Mouse (Mus musculus): Measurements from ENCODE around the gene Cul1. TPM values are rescaled to one million over a fixed set of nuclear protein-coding genes. Genes with fewer than 3 reads are reported as not detected.

The Cul1 gene
- polyA plus RNA-seq, 1 experiment: 142 TPM

- Histone ChIP-seq H3K36me3 (ENCODE audit: control insufficient read depth, insufficient read depth, low read length, poor library complexity, severe bottlenecking) (no peaks in the 10 kb centered on the region), H3K27ac (ENCODE audit: insufficient read depth, low read length) (no peak overlapping the region), H3K4me3 (ENCODE audit: low read depth, low read length) (no peak overlapping the region), H3K27me3 (ENCODE audit: control insufficient read depth, insufficient read depth, low read length, poor library complexity, severe bottlenecking) (no peaks in the 10 kb centered on the region), H3K4me1 (ENCODE audit: control insufficient read depth, insufficient read depth, low read length) (no peaks in the 10 kb centered on the region), H3K9ac (ENCODE audit: low read depth, poor library complexity, severe bottlenecking) (no peak overlapping the region), H3K9me3 (replicated peaks; ENCODE audit: control insufficient read depth, insufficient read depth, low read length, poor library complexity, severe bottlenecking) (no peaks in the 10 kb centered on the region)
- TF ChIP-seq EP300 (IDR thresholded peaks at IDR 0.05; ENCODE audit: insufficient read depth, low read depth, low read length): no peak
- no peak for TF ChIP-seq CTCF (IDR thresholded peaks at IDR 0.05; ENCODE audit: low read depth, low read length)
- TF ChIP-seq POLR2A (IDR thresholded peaks at IDR 0.05; ENCODE audit: insufficient read depth, low read length): no peak
Observed at GRCm38 (mm10) chr6:47466488-47466887, 13.3 kb downstream of the Cul1 start.

GRCm38 (mm10) chr6:47467058-47467457 lies 13.9 kb downstream of the Cul1 start:
- TF ChIP-seq POLR2A (IDR thresholded peaks at IDR 0.05; ENCODE audit: insufficient read depth, low read length) (no peak), EP300 (IDR thresholded peaks at IDR 0.05; ENCODE audit: insufficient read depth, low read depth, low read length) (no peak), CTCF (IDR thresholded peaks at IDR 0.05; ENCODE audit: low read depth, low read length) (no peak)
- H3K9ac ChIP-seq (ENCODE audit: low read depth, poor library complexity, severe bottlenecking): no peak overlapping the region
- H3K36me3 ChIP-seq (ENCODE audit: control insufficient read depth, insufficient read depth, low read length, poor library complexity, severe bottlenecking): no peaks in the 10 kb centered on the region
- H3K27ac ChIP-seq (ENCODE audit: insufficient read depth, low read length): no peak overlapping the region
- H3K9me3 ChIP-seq (replicated peaks; ENCODE audit: control insufficient read depth, insufficient read depth, low read length, poor library complexity, severe bottlenecking): no peaks in the 10 kb centered on the region
- H3K4me1 ChIP-seq (ENCODE audit: control insufficient read depth, insufficient read depth, low read length): no peaks in the 10 kb centered on the region
- H3K4me3 ChIP-seq (ENCODE audit: low read depth, low read length): no peak overlapping the region
- H3K27me3 ChIP-seq (ENCODE audit: control insufficient read depth, insufficient read depth, low read length, poor library complexity, severe bottlenecking): no peaks in the 10 kb centered on the region

- Histone ChIP-seq H3K27me3 (ENCODE audit: control insufficient read depth, insufficient read depth, low read length, poor library complexity, severe bottlenecking) (no peaks in the 10 kb centered on the region), H3K9ac (ENCODE audit: low read depth, poor library complexity, severe bottlenecking) (no peak overlapping the region), H3K27ac (ENCODE audit: insufficient read depth, low read length) (no peak overlapping the region), H3K4me1 (ENCODE audit: control insufficient read depth, insufficient read depth, low read length) (no peaks in the 10 kb centered on the region), H3K9me3 (replicated peaks; ENCODE audit: control insufficient read depth, insufficient read depth, low read length, poor library complexity, severe bottlenecking) (no peaks in the 10 kb centered on the region), H3K36me3 (ENCODE audit: control insufficient read depth, insufficient read depth, low read length, poor library complexity, severe bottlenecking) (no peaks in the 10 kb centered on the region), H3K4me3 (ENCODE audit: low read depth, low read length) (no peak overlapping the region)
- TF ChIP-seq EP300 (IDR thresholded peaks at IDR 0.05; ENCODE audit: insufficient read depth, low read depth, low read length): no peak
Observed at GRCm38 (mm10) chr6:47469760-47470159, 16.6 kb downstream of the Cul1 start.

GRCm38 (mm10) chr6:47472444-47472843 lies 19.2 kb downstream of the Cul1 start:
- no peaks in the 10 kb centered on the region for H3K4me1 ChIP-seq (ENCODE audit: control insufficient read depth, insufficient read depth, low read length)
- no peaks in the 10 kb centered on the region for H3K27me3 ChIP-seq (ENCODE audit: control insufficient read depth, insufficient read depth, low read length, poor library complexity, severe bottlenecking)
- TF ChIP-seq EP300 (IDR thresholded peaks at IDR 0.05; ENCODE audit: insufficient read depth, low read depth, low read length) (no peak), CTCF (IDR thresholded peaks at IDR 0.05; ENCODE audit: low read depth, low read length) (no peak), POLR2A (IDR thresholded peaks at IDR 0.05; ENCODE audit: insufficient read depth, low read length) (no peak)
- no peaks in the 10 kb centered on the region for H3K36me3 ChIP-seq (ENCODE audit: control insufficient read depth, insufficient read depth, low read length, poor library complexity, severe bottlenecking)
- no peaks in the 10 kb centered on the region for H3K9me3 ChIP-seq (replicated peaks; ENCODE audit: control insufficient read depth, insufficient read depth, low read length, poor library complexity, severe bottlenecking)
- H3K4me3 ChIP-seq (ENCODE audit: low read depth, low read length): no peak overlapping the region
- no peak overlapping the region for H3K27ac ChIP-seq (ENCODE audit: insufficient read depth, low read length)
- no peak overlapping the region for H3K9ac ChIP-seq (ENCODE audit: low read depth, poor library complexity, severe bottlenecking)

- H3K27me3 ChIP-seq (ENCODE audit: control insufficient read depth, insufficient read depth, low read length, poor library complexity, severe bottlenecking): no peaks in the 10 kb centered on the region
- TF ChIP-seq CTCF (IDR thresholded peaks at IDR 0.05; ENCODE audit: low read depth, low read length): no peak
- TF ChIP-seq POLR2A (IDR thresholded peaks at IDR 0.05; ENCODE audit: insufficient read depth, low read length): no peak
- TF ChIP-seq EP300 (IDR thresholded peaks at IDR 0.05; ENCODE audit: insufficient read depth, low read depth, low read length): no peak
- H3K4me1 ChIP-seq (ENCODE audit: control insufficient read depth, insufficient read depth, low read length): no peaks in the 10 kb centered on the region
- no peak overlapping the region for H3K27ac ChIP-seq (ENCODE audit: insufficient read depth, low read length)
- no peaks in the 10 kb centered on the region; the same call in 1 of the 2 replicates for H3K9me3 ChIP-seq (replicated peaks; ENCODE audit: control insufficient read depth, insufficient read depth, low read length, poor library complexity, severe bottlenecking)
- no peak overlapping the region for H3K9ac ChIP-seq (ENCODE audit: low read depth, poor library complexity, severe bottlenecking)
- H3K36me3 ChIP-seq (ENCODE audit: control insufficient read depth, insufficient read depth, low read length, poor library complexity, severe bottlenecking): no peaks in the 10 kb centered on the region
- no peak overlapping the region for H3K4me3 ChIP-seq (ENCODE audit: low read depth, low read length)
Observed at GRCm38 (mm10) chr6:47482027-47482426, 28.8 kb downstream of the Cul1 start.

GRCm38 (mm10) chr6:47494562-47494961 lies 41.4 kb downstream of the Cul1 start:
- Histone ChIP-seq H3K36me3 (ENCODE audit: control insufficient read depth, insufficient read depth, low read length, poor library complexity, severe bottlenecking) (no peaks in the 10 kb centered on the region; the same call in 1 of the 2 replicates), H3K27me3 (ENCODE audit: control insufficient read depth, insufficient read depth, low read length, poor library complexity, severe bottlenecking) (no peaks in the 10 kb centered on the region), H3K4me3 (ENCODE audit: low read depth, low read length) (no peak overlapping the region), H3K27ac (ENCODE audit: insufficient read depth, low read length) (no peak overlapping the region), H3K4me1 (ENCODE audit: control insufficient read depth, insufficient read depth, low read length) (no peaks in the 10 kb centered on the region), H3K9ac (ENCODE audit: low read depth, poor library complexity, severe bottlenecking) (no peak overlapping the region), H3K9me3 (replicated peaks; ENCODE audit: control insufficient read depth, insufficient read depth, low read length, poor library complexity, severe bottlenecking) (no peaks in the 10 kb centered on the region)
- TF ChIP-seq CTCF (IDR thresholded peaks at IDR 0.05; ENCODE audit: low read depth, low read length): no peak
- TF ChIP-seq POLR2A (IDR thresholded peaks at IDR 0.05; ENCODE audit: insufficient read depth, low read length): no peak
- no peak for TF ChIP-seq EP300 (IDR thresholded peaks at IDR 0.05; ENCODE audit: insufficient read depth, low read depth, low read length)
